Mouse (Mus musculus) mesoderm, embryonic 11.5 days (tissue): ENCODE data around the gene Rabep1.
"Not testable (repeated sequence)": the region's sequence is repeated elsewhere in the genome, so short reads cannot be mapped to it uniquely, and the experiment has no call there.

Experiments used
- DNase-seq: peaks from one replicate; pipeline ENCODE4 v3.0.0-alpha.2; 2012; ENCODE audit warnings: low read depth, low spot score

Gene Rabep1

DNA sequence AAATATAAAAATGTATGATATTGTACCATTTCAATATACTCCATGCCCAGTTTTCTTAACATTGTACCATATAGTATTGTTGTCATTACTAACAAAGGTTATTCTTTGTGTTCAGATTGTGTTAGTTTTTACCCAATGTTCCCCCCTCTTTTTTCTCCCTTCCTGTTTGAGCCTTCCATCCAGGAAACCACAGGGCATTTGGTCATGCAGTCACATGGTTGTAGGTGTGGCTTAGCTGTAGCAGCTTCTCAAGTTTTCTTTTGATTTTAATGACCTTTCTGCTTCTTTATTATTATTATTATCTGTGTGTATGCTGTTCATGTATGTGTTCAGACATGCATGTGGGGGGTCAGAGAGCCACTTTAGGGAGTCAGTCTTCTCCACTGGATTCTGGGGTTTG lies 47.0 kb downstream of the Rabep1 start:
- no peak for DNase-seq

DNA sequence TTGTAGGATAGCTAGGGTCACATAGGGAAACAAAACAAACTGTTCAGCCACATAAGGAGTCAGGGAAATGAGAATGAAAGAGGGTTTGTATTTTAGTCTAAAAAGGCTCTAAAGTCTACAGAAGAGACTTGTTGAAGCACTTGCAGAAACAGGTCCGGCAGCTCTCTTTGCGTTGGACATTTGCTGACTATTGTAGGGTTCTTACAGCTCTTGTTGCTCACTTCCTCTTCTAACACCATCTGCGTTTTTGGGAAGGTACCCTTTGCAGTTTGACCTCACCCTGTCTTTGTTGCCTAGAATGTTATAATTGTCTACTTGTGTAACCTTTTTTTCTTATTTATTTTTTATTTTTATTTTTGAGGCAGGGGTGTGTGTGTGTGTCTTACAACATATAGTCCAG lies 53.1 kb downstream of the Rabep1 start:
- DNase-seq: no peak

DNA sequence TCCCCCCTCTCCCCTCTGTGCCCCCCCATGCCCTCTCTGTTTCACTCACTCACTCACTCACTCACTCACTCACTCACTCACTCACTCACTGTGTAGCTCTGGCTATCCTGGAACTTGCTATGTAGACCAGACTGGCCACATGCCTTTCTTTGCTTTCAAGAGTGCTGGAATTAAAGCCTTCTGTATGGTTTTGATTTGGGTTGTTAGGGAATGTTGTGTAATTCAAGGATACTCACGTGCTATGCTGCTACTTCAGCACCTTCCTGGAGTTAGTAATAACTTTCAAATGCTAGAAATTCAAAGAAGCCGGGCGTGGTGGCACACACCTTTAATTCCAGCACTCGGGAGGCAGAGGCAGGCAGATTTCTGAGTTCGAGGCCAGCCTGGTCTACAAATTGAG lies 53.6 kb downstream of the Rabep1 start:
- DNase-seq: not testable (repeated sequence)

DNA sequence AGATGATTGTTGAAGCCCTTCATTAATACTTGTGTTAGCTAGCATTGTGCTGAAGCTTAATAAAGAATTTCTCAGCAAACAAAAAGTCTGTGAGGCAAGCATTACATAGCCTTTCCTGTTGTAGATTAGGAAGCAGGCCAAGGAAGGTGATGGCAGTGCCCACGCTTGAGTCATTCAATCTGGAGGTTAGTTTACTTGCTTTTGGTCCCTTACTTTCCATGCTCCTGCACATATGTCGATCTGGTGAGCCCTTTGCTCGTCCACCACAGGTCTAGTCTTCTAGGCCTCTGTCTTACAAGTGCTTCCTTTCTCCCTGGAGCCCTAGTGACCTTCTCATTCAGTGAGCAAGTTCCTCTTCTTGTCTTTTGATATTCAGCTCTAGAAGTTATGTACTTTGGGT lies 62.1 kb downstream of the Rabep1 start:
- DNase-seq: no peak

DNA sequence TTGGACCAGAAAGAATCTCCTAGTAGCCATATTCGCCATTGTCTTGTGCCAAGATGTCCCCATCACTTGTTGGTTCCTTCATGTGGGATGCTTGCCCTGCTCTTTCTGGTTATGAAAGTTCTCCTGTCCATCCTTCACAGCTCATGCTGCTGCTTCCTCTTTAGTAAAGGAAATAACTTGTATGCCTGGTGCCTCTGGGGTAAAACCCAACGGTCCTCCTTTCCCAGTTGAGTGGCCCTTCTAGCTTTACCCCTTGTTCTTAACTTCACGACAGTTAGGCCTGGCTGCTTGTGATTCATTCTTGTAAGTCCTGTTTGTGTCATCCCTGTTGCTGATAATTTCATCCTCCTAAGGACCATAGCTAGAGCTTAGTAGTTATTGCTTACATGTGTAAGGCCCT lies 66.7 kb downstream of the Rabep1 start:
- DNase-seq: no peak

DNA sequence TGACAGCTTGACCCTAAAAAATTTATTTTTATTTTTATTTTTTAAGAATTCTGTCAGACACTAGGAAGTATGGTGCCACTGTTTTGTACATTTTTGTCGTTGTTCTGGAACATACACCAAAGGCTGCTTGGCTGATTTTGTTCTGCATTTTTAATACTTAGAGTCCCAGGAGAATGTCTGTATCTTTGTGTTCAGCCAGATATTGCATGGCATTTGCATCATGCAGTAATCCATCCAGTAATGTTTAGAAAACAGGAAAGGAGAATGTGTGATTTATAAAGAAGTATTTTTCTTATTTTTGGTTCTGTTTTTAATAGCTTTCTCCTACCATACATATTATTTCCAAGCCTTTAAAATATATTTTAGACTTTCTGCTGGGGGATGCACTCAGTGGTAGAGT lies 67.3 kb downstream of the Rabep1 start:
- DNase-seq: no peak

DNA sequence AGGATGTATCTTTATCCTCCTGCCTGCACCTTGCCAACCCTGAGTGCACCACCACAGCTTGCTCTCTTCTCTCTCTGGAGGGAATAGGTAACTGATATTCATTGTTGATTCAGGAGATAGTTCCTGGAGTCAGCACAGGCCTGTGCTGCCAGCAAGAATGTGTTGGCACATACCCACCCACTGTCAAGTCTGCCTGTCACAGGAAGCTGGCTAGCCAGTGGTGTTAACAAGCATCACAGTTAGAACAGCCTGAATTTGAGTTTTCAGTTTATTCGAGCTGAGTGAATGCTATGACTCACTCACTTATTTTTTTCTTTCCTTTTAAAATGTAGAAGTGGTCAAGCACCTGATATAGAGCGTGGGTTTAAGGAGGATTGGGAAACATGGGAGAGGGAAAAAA lies 73.3 kb downstream of the Rabep1 start:
- DNase-seq: no peak

DNA sequence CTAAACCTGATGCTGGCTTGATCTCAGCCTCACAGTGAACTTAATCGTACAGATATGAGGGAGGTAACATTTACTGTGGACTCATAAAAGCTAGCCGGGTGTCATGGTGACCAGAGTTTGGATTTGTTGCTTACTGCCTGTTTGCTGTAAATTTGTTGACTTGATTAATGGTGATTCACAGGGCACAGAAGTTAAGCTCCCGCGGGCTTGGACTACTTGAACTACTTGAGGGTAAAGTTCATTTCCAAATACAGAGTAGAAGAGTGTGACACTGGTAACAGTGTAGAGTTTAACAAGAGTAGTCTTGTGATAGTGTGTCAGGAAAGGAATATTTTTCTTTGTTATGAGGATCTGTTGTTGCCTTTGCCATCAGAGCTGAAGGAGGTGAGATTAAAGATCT lies 74.9 kb downstream of the Rabep1 start:
- DNase-seq: no peak

DNA sequence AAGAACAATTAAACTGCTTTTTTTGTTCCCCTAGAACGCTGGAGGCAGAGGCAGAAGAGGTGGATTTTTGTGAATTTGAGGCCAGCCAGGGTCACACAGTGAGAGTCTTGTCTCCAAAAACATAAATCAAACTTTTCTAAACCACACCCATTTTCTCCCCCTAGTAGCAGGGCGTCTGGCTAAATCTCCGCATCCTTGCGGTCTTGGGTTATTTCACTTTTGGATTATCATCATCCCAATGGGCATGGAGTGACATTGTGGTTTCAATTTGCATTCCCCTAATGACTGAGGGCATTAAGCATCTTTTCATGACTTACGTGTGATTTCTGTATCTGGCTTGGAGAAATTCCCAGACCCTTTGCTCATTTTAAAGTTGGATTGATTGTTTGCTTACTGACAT lies 86.9 kb downstream of the Rabep1 start:
- DNase-seq: no peak

DNA sequence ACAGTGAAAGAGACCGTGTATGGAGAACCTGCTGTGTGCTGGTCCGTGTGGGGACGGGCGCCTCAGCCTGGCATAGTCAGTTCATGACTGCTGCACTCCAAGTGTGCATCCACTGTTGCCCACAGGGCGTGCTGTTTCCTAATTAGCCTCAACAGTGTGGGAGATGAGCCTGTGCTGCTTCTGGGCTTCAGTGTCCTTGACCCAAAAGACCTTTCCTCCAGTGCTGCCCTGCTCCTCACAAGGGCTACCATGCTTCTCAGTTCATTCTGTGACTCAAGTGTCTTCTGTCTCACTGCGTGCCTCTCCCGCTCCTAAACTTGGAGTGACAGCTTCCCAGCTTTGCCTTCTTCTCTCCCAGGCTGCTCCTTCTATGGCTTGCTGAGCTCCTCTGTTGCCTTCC lies 90.7 kb downstream of the Rabep1 start:
- no peak for DNase-seq

DNA sequence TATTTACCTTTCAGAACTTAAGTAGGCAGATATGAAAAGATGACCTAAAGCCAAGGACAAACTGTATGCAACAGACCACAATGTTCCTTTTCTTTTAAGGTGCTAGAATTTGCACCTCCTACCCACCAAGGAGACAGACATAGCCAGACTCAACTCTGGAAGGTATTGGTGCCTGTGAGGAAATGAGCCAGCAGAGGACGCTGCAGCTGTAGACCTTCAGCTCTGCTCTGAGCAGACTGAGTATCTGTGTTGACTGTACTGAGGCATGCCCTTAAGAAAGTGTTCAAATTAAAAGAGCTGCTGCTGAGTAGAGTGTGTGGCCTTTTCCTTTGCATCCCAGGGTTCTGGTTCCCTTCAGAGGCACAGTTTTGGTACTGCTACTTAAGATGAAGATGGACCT lies 98.0 kb downstream of the Rabep1 start:
- DNase-seq: no peak

DNA sequence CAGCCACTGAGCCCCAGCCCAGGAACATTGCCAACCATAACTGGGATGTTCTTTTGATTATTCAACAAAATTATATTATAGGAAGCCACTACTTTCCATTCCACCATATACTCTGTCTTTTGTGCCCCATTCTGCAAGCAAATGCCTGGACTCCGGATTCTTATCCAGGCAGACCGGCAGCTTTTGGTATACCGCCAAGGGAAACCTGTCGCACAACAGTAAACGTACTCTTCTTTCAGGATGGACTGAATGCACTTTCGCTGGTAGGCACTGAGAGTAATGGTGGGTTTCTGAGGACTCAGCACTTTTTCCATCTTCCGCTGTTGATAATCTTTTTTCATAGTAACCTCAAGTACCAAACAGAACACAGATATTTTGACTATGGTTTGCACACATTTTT lies 99.1 kb downstream of the Rabep1 start:
- DNase-seq: no peak

DNA sequence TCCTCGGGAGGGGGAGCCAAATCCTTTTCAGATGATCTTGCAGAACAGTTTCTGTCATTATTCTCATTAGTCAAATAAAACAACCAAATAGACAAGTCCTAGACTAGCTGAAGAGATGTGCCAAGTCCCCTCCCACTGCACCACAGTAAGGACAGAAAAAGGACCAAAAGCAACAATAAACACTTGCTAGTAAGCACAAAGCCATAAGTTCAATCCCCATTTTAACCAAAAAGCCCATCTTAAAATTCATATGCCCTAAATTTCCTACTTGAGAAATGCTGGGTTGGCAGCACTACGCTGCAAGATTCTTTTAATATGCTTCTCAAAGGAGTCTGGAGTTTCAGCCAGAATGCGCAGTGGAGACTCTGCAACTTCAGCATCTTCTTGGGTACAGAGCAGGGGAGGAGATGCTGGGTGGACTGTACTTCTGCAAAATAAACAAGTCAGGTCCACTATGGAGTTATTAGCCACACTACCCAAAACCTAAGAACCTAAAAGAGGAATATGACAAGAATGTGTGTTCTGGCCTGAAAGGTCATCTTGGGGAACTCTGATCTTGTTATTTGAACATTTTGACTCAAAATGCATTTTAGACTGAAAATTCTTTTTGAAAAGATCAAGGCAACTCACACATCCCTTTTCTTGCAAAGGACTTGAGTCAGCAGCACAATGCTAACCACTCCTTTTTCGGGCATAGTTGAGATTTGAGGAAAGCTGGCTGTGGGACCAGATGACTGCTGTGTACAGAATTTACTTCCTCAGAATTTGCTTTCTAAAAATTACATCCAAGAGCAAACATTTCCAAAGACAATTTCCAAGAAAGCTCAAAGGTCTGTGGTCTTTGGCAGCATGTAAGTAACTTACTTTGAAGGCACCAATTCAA lies 100.6 kb downstream of the Rabep1 start:
- DNase-seq: no peak

DNA sequence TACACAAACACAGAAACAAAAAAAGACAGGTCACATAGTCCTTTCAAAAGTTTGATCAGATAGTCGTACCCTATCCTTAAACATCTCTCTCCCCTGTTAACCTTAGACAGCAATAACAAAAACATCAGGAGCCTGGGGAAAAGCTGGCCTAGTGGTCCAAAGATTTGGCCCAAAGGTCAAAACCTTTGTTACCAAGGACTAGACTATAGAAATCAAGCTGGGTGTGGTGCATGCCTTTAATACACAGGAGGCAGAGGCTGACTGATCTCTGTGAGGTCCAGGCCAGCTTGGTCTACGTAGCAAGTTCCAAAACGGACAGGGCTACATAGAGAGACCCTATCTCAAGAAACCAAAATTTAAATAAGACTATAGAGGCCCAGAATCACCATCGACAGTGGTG lies 110.1 kb downstream of the Rabep1 start:
- DNase-seq: no peak

DNA sequence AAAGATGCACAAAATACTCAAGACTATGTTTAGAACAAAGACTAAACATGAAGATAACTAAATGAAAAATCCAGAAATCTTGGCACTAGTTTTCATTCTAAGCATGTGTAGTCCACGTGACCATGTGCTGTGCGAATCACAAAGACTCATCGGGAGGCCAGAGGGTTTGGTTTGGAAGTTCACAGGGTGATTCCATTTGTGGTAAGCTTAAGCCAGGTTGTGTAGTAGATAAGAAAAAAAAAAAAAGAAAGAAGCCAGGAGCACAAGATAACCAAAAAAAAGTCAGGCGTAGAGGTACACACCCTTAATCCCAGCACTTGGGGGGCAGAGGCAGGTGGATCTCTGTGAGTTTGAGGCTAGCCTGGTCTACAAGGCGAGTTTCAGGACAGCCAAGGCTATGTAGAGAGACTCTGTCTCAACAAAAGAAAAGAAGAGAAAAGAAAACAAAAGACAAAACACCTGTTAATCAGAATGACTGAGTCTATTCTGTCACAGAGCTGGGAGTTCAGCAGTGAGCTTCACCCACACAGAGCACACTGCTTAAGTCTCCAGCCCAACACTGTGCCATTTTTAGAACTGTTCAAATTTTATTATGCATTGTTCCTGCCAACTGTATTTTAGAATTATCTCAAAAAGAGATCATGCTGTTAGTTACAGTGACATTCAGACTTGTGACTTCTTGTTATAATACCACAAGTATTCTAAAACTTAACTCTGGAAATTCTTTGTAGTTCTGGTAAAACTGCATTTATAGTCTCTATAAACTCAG lies 116.4 kb downstream of the Rabep1 start:
- no peak for DNase-seq

DNA sequence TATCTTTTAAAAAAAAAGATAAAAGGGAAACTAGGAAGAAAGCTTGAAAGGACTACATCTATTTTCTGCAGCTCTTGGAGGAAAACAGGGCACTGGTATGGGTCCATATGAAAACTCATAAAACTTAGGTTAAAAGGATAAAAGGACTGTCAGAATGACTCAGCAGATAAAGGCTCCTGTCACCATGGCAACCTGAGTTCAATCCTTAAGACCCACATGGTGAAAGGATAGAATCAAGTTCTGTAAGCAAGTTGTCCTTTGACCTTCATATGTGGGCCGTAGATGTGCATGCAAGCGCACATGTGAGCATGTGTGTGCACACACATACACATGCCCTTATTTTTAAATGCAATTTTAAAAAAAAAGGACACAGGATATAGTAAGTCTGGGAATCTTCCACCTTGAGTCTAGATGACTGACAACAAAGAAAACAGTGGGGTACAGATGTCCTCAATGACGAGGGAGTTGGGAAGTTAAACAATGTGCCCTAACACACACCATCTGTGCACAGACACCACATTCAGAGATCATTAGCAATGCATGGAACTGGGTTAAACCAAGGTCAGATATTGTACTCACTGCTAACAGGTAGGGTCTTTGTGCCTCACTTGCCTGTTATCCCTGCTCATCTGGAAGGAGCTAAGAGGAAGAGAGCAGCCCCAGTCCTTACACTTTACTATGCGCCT lies 119.8 kb downstream of the Rabep1 start:
- DNase-seq: no peak

DNA sequence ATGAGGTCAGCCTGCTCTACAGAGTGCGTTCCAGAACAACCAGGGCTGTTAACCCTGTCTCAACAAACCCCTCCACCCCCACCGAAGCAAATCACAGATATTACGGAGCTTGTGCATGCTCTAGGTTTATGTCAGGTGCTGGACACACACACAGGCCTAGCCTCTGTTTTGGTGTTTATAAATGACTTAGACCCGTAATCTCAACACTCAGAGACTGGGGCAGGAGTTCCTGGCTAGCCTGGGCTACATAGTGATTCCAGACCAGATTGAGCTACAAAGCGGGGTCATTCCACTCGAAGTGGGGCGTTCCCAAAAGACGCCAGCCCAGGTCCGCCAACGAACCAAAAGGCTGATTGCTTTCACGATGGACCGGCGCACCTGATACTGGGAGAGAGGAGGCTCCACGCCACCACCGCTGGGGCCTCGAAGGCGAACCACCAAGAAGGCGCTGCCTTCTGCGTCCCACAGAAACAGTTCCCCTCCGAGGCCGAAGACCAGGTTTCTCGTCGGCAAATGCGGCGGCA lies 124.8 kb downstream of the Rabep1 start:
- peak; percentile 35 for DNase-seq

DNA sequence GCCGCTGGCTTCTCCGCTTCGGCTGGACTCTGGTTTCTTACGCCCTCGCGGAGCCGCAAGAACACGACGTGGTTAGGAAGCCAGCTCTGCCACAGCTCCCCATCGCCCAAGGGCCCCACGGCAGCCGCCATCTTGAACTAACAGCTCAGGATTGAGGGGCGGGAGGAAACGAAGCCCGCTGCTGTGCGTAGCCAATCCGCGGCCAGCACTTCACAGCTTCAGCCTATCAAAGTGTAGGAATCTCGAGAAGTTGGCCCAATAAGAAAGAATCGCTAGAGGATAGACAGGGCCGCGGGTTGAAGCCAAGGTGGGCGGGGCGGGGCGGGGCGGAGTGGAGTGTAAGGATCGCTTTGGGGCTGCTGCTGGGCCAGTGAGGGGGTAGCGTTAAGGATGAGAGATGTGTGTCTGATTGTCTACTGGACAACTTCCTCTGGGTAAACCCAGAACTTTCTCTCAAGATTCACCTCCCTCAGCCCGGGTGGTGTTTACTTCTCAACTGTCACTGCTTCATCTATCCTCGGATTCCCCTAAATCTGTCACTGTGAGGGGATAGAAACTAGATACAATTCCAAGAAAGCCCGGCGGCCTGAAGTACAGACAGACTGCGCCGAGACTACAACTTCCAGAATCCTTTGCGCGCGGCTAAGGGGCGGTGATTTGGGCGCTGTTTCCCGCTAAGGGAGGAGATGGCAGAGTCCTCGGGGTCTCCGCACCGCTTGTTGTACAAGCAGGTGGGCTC lies 125.4 kb downstream of the Rabep1 start, which contains the start of the genes Nup88 and Rpain:
Nup88 (minus strand) TSS at position 153 of the 739 bp plus-strand sequence.
Rpain (plus strand) TSS at position 393 of the 739 bp plus-strand sequence.
- peak; percentile 97 for DNase-seq

DNA sequence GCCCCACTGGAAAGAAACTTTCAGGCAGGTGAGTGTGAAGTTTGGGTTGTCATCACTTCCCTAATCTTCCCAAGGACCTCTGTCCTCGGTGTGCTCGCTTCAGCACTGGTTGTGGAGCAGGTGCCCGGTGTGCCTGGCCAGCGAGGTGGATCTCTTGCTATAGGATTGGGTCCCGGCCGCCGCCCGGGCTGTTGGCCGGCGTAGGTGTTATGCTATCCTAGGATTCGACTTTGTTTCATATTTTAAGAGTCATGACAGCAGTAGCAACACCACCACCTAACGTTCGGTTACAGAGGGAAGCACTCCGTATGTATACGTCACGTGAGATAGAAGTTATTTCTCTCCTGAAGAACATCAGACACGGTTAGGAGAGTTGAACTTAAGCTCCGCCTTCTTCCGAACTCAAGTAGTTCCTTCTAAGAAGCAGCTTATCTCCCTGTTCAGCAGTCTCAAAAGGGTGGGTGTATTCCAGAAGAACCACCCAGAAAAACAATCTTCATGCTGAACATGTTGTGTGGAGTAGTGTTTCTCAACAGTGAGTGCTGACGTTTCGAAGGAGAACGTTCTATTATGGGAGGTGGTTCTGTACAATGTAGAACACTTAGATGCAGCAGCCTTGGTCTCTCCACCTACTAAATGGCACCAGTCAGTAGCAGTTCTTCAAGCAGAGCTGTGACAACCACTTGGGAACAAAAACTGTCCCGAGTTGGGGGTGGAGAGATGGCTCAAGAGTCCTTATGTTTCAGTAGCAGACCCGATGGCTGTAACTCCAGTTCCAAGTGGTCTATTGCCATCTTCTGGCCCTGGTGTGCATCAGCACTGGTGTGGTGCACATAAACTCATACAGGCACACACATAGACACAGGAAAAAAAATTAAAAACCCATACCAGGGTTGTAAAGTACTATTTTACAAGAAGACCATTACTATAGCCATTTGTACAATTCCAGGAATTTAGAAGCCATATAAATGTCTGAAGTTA lies 126.3 kb downstream of the Rabep1 start:
- DNase-seq: no peak

DNA sequence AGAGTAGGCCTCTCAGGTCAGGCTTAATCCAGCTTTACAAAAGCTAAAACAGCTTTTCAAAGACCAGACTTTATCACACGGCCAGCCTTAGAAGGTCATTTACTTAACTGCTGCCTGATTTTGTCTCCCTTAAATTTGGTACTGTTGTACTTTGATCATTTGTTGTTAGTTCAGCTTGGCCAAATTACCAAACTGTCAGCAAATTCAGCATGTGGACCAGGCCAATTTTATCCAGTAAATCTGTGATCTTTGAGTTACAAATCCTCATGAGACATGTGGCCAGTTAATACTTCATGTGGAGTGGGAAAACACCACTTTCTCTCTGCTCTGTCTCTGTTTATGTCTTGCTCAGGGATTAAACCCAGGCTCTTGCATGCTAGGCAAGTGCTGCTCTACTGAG lies 128.0 kb downstream of the Rabep1 start:
- no peak for DNase-seq
